Mouse (Mus musculus) C2C12 (cell line): ENCODE measurements around the gene Gm867. TPM values are rescaled to one million over a fixed set of nuclear protein-coding genes. Genes with fewer than 3 reads are reported as not detected.
A peak's percentile ranks its signal among the peaks of the same experiment; 100 is the strongest.

Experiments
- H3K27me3 ChIP-seq: one replicate; pipeline ENCODE4 v1.6.1; 2011; ENCODE audit not compliant: control insufficient read depth, insufficient read depth, insufficient read length
- H3K36me3 ChIP-seq: one replicate; pipeline ENCODE4 v1.6.1; 2011; ENCODE audit not compliant: control insufficient read depth, insufficient read depth
- H3K4me3 ChIP-seq: one replicate; pipeline ENCODE4 v1.5.1; 2011; ENCODE audit warnings: mild to moderate bottlenecking, control low read depth; ENCODE audit not compliant: poor library complexity, insufficient read depth, severe bottlenecking
- H3K79me2 ChIP-seq: one replicate; pipeline ENCODE4 v1.6.1; 2011; ENCODE audit not compliant: control insufficient read depth, insufficient read depth
- H3K79me3 ChIP-seq: one replicate; pipeline ENCODE4 v1.6.1; 2011; ENCODE audit warnings: low read depth, control low read depth
- H3ac ChIP-seq: one replicate; pipeline ENCODE3; 2011; ENCODE audit warnings: low read depth; ENCODE audit not compliant: control insufficient read depth, insufficient read length
- CEBPB ChIP-seq: IDR thresholded peaks from one replicate; pipeline ENCODE4 v1.6.1; 2011; ENCODE audit warnings: low read depth, mild to moderate bottlenecking, control low read depth, moderate library complexity
- CTCF ChIP-seq: IDR thresholded peaks from one replicate; pipeline ENCODE4 v1.5.1; 2011; ENCODE audit not compliant: control insufficient read depth, insufficient read depth, insufficient read length
- FOSL1 ChIP-seq: IDR thresholded peaks from one replicate; pipeline ENCODE4 v1.8.0; 2011; ENCODE audit warnings: mild to moderate bottlenecking, low read length; ENCODE audit not compliant: poor library complexity, insufficient read depth, severe bottlenecking
- MAX ChIP-seq: IDR thresholded peaks from one replicate; pipeline ENCODE4 v1.6.1; 2011; ENCODE audit warnings: mild to moderate bottlenecking, control low read depth
- MYOD1 ChIP-seq: IDR thresholded peaks from one replicate; pipeline ENCODE4 v1.6.1; 2011; ENCODE audit warnings: low read depth; ENCODE audit not compliant: control insufficient read depth, insufficient read length
- MYOG ChIP-seq: IDR thresholded peaks from one replicate; pipeline ENCODE4 v1.6.1; 2011; ENCODE audit not compliant: control insufficient read depth, insufficient read length; ENCODE audit errors: extremely low read depth
- USF1 ChIP-seq: IDR thresholded peaks from one replicate; pipeline ENCODE4 v1.6.1; 2011; ENCODE audit warnings: low read depth, mild to moderate bottlenecking, control low read depth, moderate library complexity
- polyA plus RNA-seq: library from polyadenylated mRNA; unstranded; fragments of >200 nt; fragmentation: generic; extraction: Trizol; gene quantifications from one replicate; pipeline ENCODE4 v1.2.1, GENCODE M21; 2012; ENCODE audit warnings: missing spikeins

Gene Gm867
- polyA plus RNA-seq, 1 experiment = 0.35 TPM

- peak; percentile 56 for TF ChIP-seq CTCF
- no peak for TF ChIP-seq FOSL1
- Histone ChIP-seq H3K36me3 (peaks cover 79% of the 10 kb centered on the region), H3K79me2 (peaks cover 44% of the 10 kb centered on the region)
These were observed 43.1 kb downstream of the Gm867 start for GRCm38 (mm10) chr10:75897373-75897772.

GRCm38 (mm10) chr10:75896208-75896607 lies 44.3 kb downstream of the Gm867 start:
- H3K4me3 ChIP-seq = no peak overlapping the region
- peaks cover 72% of the 10 kb centered on the region for H3K36me3 ChIP-seq
- peaks cover 2% of the 10 kb centered on the region for H3K79me3 ChIP-seq
- H3K27me3 ChIP-seq = no peaks in the 10 kb centered on the region
- TF ChIP-seq CEBPB (no peak), USF1 (no peak)
- H3ac ChIP-seq = no peak overlapping the region
- H3K79me2 ChIP-seq = peaks cover 33% of the 10 kb centered on the region

More at GRCm38 (mm10) chr10:75897373-75897772, 43.1 kb downstream of the Gm867 start:
- Histone ChIP-seq H3K4me3 (no peak overlapping the region), H3K79me3 (peaks cover 2% of the 10 kb centered on the region), H3K27me3 (no peaks in the 10 kb centered on the region), H3ac (peak overlapping the region; percentile 15)

DNA sequence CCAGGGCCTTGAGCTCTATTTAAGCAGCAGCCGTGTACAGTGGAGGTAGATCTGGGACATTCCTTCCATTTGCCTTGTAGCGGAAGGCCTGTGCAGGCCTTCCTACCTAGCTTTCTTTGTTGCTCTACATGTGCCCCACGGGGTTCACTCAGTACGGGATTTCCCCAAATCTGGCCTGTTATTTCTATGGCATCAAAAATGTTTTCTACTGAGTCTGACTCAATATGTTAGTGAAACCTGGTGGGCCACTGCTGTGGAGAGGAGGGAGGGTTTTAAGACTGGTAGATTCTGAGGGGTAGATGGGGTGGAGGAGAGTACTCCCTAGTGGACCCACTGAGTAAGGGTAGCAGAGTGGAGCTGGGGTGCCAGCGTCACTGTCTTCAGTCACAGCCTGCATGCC lies 44.7 kb downstream of the Gm867 start:
- Histone ChIP-seq H3K79me2 (peaks cover 28% of the 10 kb centered on the region), H3K36me3 (peaks cover 67% of the 10 kb centered on the region), H3K4me3 (no peak overlapping the region), H3K79me3 (peaks cover 2% of the 10 kb centered on the region), H3ac (no peak overlapping the region), H3K27me3 (no peaks in the 10 kb centered on the region)
- TF ChIP-seq CTCF (no peak), MYOD1 (no peak), MYOG (no peak), USF1 (no peak), MAX (no peak), CEBPB (no peak), FOSL1 (no peak)

GRCm38 (mm10) chr10:75894601-75895000 lies 45.9 kb downstream of the Gm867 start:
- H3K36me3 ChIP-seq = peaks cover 60% of the 10 kb centered on the region

GRCm38 (mm10) chr10:75893089-75893750 lies 47.3 kb downstream of the Gm867 start, which contains the start of gene Derl3:
TSS of gene Derl3 (plus strand) at chr10:75893413.
- no peak within 1 kb of the TSS for H3ac ChIP-seq
- H3K4me3 ChIP-seq = no peak within 1 kb of the TSS
- peaks cover 58% of the 10 kb centered on the region for H3K36me3 ChIP-seq
- TF ChIP-seq CEBPB (no peak), MYOG (no peak), FOSL1 (no peak), MAX (no peak), USF1 (no peak), CTCF (no peak), MYOD1 (no peak)
- peaks cover 18% of the 10 kb centered on the region for H3K79me2 ChIP-seq
- H3K79me3 ChIP-seq = peaks cover 2% of the 10 kb centered on the region
- H3K27me3 ChIP-seq = no peaks in the 10 kb centered on the region

More at GRCm38 (mm10) chr10:75894601-75895000, 45.9 kb downstream of the Gm867 start:
- H3K27me3 ChIP-seq = no peaks in the 10 kb centered on the region
- TF ChIP-seq USF1 = no peak
- TF ChIP-seq MAX = no peak
- no peak for TF ChIP-seq MYOD1
- no peak for TF ChIP-seq FOSL1
- TF ChIP-seq MYOG = no peak
- no peak for TF ChIP-seq CTCF
- no peak for TF ChIP-seq CEBPB
- H3K79me2 ChIP-seq = peaks cover 22% of the 10 kb centered on the region
- no peak overlapping the region for H3ac ChIP-seq
- peaks cover 2% of the 10 kb centered on the region for H3K79me3 ChIP-seq
- no peak overlapping the region for H3K4me3 ChIP-seq

- Histone ChIP-seq H3K79me3 (no peaks in the 10 kb centered on the region), H3K27me3 (no peaks in the 10 kb centered on the region), H3K4me3 (no peak overlapping the region), H3K79me2 (no peaks in the 10 kb centered on the region), H3ac (no peak overlapping the region), H3K36me3 (peaks cover 23% of the 10 kb centered on the region)
- TF ChIP-seq USF1 (no peak), MYOD1 (no peak), MYOG (no peak), MAX (no peak), CEBPB (no peak), CTCF (no peak), FOSL1 (no peak)
These were observed 50.9 kb downstream of the Gm867 start for GRCm38 (mm10) chr10:75889406-75890153.

Other genes starting within 250 kb of the Gm867 start
- gene Cabin1, start 176.3 kb downstream of the Gm867 start, polyA plus RNA-seq = 24.5 TPM
- 27.9 TPM for gene Ddt, start 167.3 kb downstream of the Gm867 start, polyA plus RNA-seq
- gene Gm20441, start 159.7 kb downstream of the Gm867 start, polyA plus RNA-seq = not detected
- 0.13 TPM for gene Gstt3, start 159.3 kb downstream of the Gm867 start, polyA plus RNA-seq
- gene Gstt1, start 142.1 kb downstream of the Gm867 start, polyA plus RNA-seq = 0.76 TPM
- gene Gstt4, start 118.1 kb downstream of the Gm867 start, polyA plus RNA-seq = not detected
- 0.49 TPM for gene Gstt2, start 103.2 kb downstream of the Gm867 start, polyA plus RNA-seq
- 2,436 TPM for gene Mif, start 80.4 kb downstream of the Gm867 start, polyA plus RNA-seq
- gene Derl3, start 47.3 kb downstream of the Gm867 start, polyA plus RNA-seq = 0.25 TPM
- 133 TPM for gene Smarcb1, start 19.1 kb downstream of the Gm867 start, polyA plus RNA-seq
- gene Chchd10, start 7.5 kb downstream of the Gm867 start, polyA plus RNA-seq = 91.1 TPM
- 53.2 TPM for gene Mmp11, start 4.2 kb downstream of the Gm867 start, polyA plus RNA-seq
- 0.13 TPM for gene Vpreb3, start 2.4 kb upstream of the Gm867 start, polyA plus RNA-seq
- gene Gm5134, start 13.8 kb upstream of the Gm867 start, polyA plus RNA-seq = not detected
- gene Zfp280b, start 92.0 kb upstream of the Gm867 start, polyA plus RNA-seq = 6.7 TPM
- not detected for gene Slc5a4b, start 170.3 kb upstream of the Gm867 start, polyA plus RNA-seq
- gene Slc5a4a, start 206.8 kb upstream of the Gm867 start, polyA plus RNA-seq = not detected